Comparison of ENCODE assay signal across 23 mouse cellular contexts in genomic region chr1:61171941-61172340, GRCm38 (mm10).
DNase-seq lines count a peak whose midpoint lies in the region; ATAC-seq and TF ChIP-seq lines count a peak whose summit lies in the region.
"Had no signal": no experiment of that assay in that cellular context is flagged by ENCODE, and none has a peak within 500 bp of the region (broad histone marks: within the 10 kb centered on the region; RNA-seq: fewer than 3 reads in every experiment).

No protein-coding gene starts in this region.

- H3K27ac ChIP-seq in gastrocnemius, adult 2 months, result peak overlapping the region; percentile 31; the same call in 1 of the 2 replicates
- H3K27ac ChIP-seq in lung, embryonic 14.5 days (ENCODE audit: low read depth), result no peak overlapping the region
- H3K27ac ChIP-seq: embryonic facial prominence, embryonic 15.5 days; heart, embryonic 15.5 days; hindbrain, embryonic 15.5 days had no signal

- no peaks in the 10 kb centered on the region for H3K9me3 ChIP-seq in lung, embryonic 14.5 days (ENCODE audit: low read depth, low read length)
- H3K9me3 ChIP-seq: embryonic facial prominence, embryonic 15.5 days; heart, embryonic 15.5 days; hindbrain, embryonic 15.5 days had no signal

- no peak for TF ChIP-seq CTCF in gastrocnemius, adult 2 months (IDR thresholded peaks at IDR 0.05)
- no peak for TF ChIP-seq CTCF in lung, embryonic 14.5 days (IDR thresholded peaks at IDR 0.05; ENCODE audit: low read depth)

- WGBS in lung, embryonic 14.5 days, result 62% methylated on average over 6 of the region's 6 CpGs

- H3K9ac ChIP-seq in lung, embryonic 14.5 days, result no peak overlapping the region
- H3K9ac ChIP-seq: embryonic facial prominence, embryonic 15.5 days; heart, embryonic 15.5 days; hindbrain, embryonic 15.5 days had no signal

- DNase-seq in gastrocnemius, adult 2 months, result peak; percentile 39
- no peak for DNase-seq in gastrocnemius, postnatal 4 days (ENCODE audit: low spot score in 2 of 2)
- peak; percentile 40 for DNase-seq in lung, embryonic 14.5 days
- DNase-seq in lung, postnatal 25 days (ENCODE audit: low spot score), result no peak
- DNase-seq in lung, postnatal 10 days, result peak; percentile 52
- DNase-seq in skeletal muscle tissue, adult 2 months (ENCODE audit: low read depth, low spot score), result peak; percentile 38
- DNase-seq in cerebellum, adult 9-11 months, result no peak
- DNase-seq: adrenal gland, postnatal 25 days; cerebellum, adult 2 months; cerebellum, postnatal 14 days; embryo, embryonic 11 days; heart, adult 18-20 months; heart, postnatal 14 days had no signal

- no peaks in the 10 kb centered on the region for H3K27me3 ChIP-seq in lung, embryonic 14.5 days (ENCODE audit: insufficient read depth, low read length)
- H3K27me3 ChIP-seq: CH12.LX; embryonic facial prominence, embryonic 15.5 days; heart, embryonic 15.5 days; hindbrain, embryonic 15.5 days; Patski had no signal

- no peaks in the 10 kb centered on the region for H3K36me3 ChIP-seq in lung, embryonic 14.5 days (ENCODE audit: insufficient read depth)
- H3K36me3 ChIP-seq: embryonic facial prominence, embryonic 15.5 days; heart, embryonic 15.5 days; hindbrain, embryonic 15.5 days had no signal

- intact Hi-C loops in gastrocnemius, adult 2 months (cut with DNase I), result loop anchor here (1.0 kb wide), 1 partner anchor 29 kb away; no protein-coding TSS in a partner anchor

- ATAC-seq in lung, embryonic 14.5 days (ENCODE audit: insufficient read depth), result no peak
- ATAC-seq: activated CD4-positive, CD25-positive, alpha-beta regulatory T cell, adult 4 months; forebrain, embryonic 16.5 days; intestine, embryonic 16.5 days; Patski had no signal

- H3K4me2 ChIP-seq in lung, embryonic 14.5 days, result no peak overlapping the region
- H3K4me2 ChIP-seq: embryonic facial prominence, embryonic 15.5 days; heart, embryonic 11.5 days; heart, embryonic 15.5 days; hindbrain, embryonic 15.5 days had no signal

- no peaks in the 10 kb centered on the region for H3K4me1 ChIP-seq in lung, embryonic 14.5 days (ENCODE audit: insufficient read depth)
- H3K4me1 ChIP-seq: embryonic facial prominence, embryonic 15.5 days; heart, embryonic 15.5 days; hindbrain, embryonic 15.5 days had no signal

- H3K4me3 ChIP-seq in gastrocnemius, adult 2 months, result no peak overlapping the region; the same call in 1 of the 2 replicates
- H3K4me3 ChIP-seq in lung, embryonic 14.5 days (ENCODE audit: low read depth, low read length), result no peak overlapping the region
- H3K4me3 ChIP-seq: embryonic facial prominence, embryonic 15.5 days; erythroblast, embryonic 14.5 days; heart, embryonic 15.5 days; hindbrain, embryonic 15.5 days had no signal

Comparison
In these comparisons a context has a peak if more than half of its experiments do, and no peak if none do; other contexts are left out.
1. DNase-seq: peak in gastrocnemius, adult 2 months (single experiment), lung, embryonic 14.5 days (single experiment), lung, postnatal 10 days (single experiment) and skeletal muscle tissue, adult 2 months (single experiment); none in gastrocnemius, postnatal 4 days (0 of 2), lung, postnatal 25 days (single experiment) and cerebellum, adult 9-11 months (single experiment).